Mouse (Mus musculus) spleen, postnatal 36 days (tissue): ENCODE data around the gene Slc41a2.

Source experiments
- DNase-seq, 2 experiments: peaks; one replicate each; pipeline ENCODE4 v3.0.0; 2022; ENCODE audit warnings: low spot score in 2 of 2, mixed read lengths in 1 of 2

Gene Slc41a2

DNA sequence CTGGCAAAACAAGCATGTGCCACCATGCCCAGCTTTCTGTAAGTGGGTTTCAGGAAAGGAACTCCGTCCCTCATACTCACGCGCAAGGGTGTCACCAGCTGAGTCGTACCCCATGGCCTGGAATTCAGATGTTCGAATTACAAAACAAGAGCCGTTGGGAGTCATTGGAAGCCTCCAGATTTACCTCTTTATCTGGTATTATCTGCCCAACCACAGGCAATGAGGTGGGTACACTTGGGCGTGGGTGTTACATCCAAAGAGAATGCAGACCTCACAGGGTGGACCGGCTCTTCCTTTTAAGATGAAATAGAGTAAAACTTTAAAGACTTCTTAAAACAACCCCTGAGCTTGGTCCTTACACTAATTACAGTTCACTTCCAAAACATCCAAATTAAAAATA is 151.5 kb downstream of the Slc41a2 start:
- DNase-seq = no peak

DNA sequence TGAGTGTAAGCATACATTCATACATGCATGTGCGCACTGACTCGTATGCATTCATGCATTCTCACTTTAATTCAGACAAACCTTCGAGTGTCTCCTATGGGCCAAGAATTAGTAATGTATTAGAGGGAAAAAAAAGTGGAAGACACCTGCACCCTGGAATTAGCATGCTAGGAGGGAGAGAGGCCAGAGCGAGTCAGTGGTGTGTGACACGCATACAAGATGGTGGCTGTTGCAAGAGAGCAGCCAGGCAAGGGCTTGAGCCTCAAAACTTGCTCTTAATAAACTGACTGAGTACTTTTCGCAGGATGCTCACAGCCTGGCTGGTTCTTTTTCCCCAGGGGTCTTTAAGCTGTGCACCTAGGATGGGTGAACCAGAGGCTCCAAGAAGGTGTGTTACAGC is 152.6 kb downstream of the Slc41a2 start:
- no peak for DNase-seq

DNA sequence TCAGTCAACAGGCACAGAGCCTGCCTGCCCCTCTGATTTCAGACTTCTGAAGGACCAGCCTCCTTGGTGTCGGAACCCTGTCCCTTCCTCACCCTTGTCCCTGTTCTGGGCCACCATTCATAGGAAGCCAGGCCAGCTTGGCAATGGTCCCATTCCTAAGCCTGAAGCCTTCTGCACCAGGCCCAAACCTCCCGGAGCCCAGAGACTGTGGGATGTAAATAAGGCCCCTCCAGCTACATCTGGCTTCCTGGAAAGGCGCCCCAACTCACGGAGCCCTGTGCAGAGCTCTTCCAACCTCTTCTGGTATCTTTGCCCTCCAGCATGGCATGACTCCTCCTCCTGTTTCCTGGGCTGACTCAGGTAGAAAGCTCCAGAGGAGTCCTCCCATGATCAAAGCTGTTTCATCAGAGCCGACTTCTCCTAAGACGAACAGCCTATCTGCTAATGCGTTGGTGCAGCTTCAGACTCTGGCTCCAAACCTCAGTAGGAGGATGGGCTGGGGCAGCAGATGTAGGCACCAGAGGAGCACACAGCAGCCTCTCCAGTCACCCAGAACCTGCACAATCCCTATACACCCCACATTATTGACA is 153.1 kb downstream of the Slc41a2 start:
- DNase-seq = no peak

DNA sequence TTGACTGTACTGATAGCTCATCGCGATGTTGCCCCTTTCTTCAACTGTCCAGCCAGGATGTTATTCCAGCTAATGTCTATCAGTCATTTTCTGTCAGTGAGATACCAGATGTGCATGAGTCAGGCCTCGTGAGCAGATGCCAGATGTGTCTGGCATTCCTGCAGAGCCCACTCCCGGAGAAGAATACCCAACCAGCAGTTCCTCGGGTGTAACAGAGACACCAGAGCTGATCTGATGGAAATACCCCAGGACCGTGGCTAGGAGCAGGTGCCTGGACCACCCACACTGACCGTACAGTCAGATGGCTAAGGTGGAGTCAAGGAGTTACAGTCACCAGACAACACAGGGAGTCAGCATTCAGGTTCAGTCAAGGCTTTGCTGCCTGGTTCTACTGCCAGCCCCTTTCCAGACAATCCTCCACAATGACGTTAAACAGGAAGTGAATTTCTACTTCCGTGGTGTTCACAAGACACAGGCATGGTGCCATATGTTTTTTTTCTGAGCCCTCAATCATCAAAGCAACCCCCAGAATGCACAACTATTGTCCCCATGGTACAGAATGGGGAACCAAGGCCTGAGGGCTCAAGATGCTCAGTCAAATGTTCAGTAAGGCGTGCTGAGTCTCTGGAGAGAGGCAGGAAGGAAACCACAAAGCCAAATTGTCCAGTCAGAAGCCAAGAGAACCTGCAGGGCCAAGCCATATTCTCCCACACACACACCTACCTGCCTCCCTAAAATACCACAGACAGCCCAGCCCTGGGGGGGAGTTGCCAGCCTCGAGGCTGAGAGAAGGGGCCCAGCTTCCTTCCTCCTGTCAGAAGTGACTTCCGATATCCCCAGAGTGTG is 153.8 kb downstream of the Slc41a2 start:
- no peak for DNase-seq

DNA sequence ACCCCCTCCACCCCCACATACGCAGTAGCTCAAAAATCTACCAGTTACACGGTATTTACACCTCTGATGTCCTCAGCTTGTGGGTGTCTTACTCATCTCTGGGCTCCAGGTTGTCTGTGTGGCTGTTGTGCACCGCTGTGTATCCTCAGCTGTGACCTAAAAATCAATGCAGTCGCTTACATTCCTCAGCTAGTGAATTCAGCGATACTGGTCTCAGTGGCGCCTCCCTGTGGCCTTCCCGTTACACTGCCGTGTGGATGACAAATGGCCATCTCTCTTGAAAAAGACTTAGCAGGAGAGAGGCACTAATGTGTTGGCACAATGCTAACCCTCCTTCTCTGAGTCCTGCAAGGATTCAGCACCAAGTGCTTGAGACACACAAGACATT is 155.1 kb downstream of the Slc41a2 start:
- DNase-seq = peak; percentile 23 to 45

DNA sequence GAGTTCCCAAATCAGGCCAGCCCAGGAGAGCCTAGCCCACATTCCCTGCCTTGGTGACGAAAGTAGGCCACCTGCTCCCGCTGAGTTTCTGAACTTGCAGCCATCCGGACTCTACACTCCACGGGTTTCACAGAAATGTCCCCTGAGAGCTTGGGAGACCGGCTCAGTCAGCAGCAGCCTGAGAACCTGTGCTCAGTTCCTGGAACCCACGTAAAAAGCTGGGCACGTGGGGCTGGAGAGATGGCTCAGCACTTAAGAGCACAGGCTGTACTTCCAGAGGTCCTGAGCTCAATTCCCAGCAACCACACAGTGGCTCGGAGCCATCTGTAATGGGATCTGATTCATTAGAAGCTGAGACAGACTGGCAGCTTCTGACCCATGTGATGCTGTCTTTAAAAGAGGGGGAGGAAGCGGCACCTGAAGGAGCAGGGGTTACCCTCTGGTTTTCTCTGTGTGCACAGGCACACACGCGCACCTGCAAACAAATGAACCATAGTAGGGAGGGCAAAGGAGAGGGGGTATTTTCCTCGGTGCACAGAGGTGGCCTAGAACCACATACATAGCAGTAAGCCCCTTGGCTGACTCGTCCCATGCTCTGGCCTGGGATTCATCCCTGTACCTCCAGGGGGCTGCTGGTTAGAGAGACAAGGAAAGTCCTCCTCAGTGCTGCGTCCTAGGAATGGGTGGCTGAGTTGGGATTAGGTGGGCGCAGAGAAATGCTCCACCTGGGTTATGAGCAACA is 155.7 kb downstream of the Slc41a2 start:
- no peak for DNase-seq
